Comparison of ENCODE assay signal across 26 mouse cellular contexts in the genomic region with DNA sequence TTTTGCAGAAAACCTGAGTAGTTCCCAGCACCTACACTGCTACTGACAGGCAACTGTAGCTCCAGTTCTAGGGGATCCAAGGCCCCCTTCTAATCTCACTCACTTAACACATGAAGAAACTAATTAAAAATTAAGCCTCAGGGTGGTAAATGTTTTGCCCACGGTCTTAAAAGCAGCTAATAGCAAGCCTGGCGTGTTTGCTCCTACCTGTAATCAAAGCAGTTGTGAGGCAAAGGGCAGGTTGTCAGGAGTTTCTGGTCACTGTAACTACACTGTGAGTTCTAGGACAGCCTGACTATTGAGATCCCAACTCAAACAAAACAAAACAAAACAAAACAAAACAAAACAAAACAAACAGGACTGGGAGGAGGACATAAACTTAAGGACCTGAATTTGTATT.
"Had no signal": no experiment of that assay in that cellular context is flagged by ENCODE, and none has a peak within 500 bp of the region (broad histone marks: within the 10 kb centered on the region; RNA-seq: fewer than 3 reads in every experiment).

No protein-coding gene starts in this region.

- H3K4me3 ChIP-seq: gastrocnemius, adult 2 months; heart, embryonic 10.5 days; heart, embryonic 12.5 days; hindbrain, embryonic 10.5 days; hindbrain, embryonic 12.5 days; intestine, embryonic 15.5 days; layer of hippocampus, adult 2 months; left cerebral cortex, adult 2 months; limb, embryonic 10.5 days; limb, embryonic 12.5 days; liver, embryonic 13.5 days; liver, embryonic 15.5 days had no signal

- H3K4me1 ChIP-seq: hindbrain, embryonic 10.5 days; hindbrain, embryonic 12.5 days; limb, embryonic 10.5 days had no signal

- DNase-seq: gastrocnemius, adult 2 months; gastrocnemius, postnatal 10 days; gastrocnemius, postnatal 25 days; heart, adult 18-20 months; heart, postnatal 10 days; heart, postnatal 4 days; kidney, postnatal 14 days; liver; liver, embryonic 13.5 days had no signal

- H3K36me3 ChIP-seq: hindbrain, embryonic 12.5 days; intestine, embryonic 15.5 days; liver, embryonic 15.5 days had no signal

- H3K9me3 ChIP-seq: heart, embryonic 10.5 days; heart, embryonic 12.5 days; hindbrain, embryonic 10.5 days; hindbrain, embryonic 12.5 days; intestine, embryonic 15.5 days; limb, embryonic 10.5 days; limb, embryonic 12.5 days; liver, embryonic 13.5 days; liver, embryonic 15.5 days had no signal

- H3K4me2 ChIP-seq: heart, embryonic 12.5 days; hindbrain, embryonic 12.5 days; hindbrain, embryonic 14.5 days; intestine, embryonic 15.5 days; limb, embryonic 12.5 days; liver, embryonic 11.5 days; liver, embryonic 13.5 days; liver, embryonic 15.5 days had no signal

- ATAC-seq: forebrain, embryonic 16.5 days; hindbrain, embryonic 16.5 days; inflammation-experienced regulatory T-cells, adult 6 months; intestine, embryonic 15.5 days; intestine, postnatal 0 days had no signal

- H3K9ac ChIP-seq: heart, embryonic 12.5 days; hindbrain, embryonic 12.5 days; hindbrain, embryonic 14.5 days; intestine, embryonic 15.5 days; limb, embryonic 12.5 days; liver, embryonic 13.5 days; liver, embryonic 15.5 days had no signal

- H3K27ac ChIP-seq: gastrocnemius, adult 2 months; heart, embryonic 10.5 days; hindbrain, embryonic 10.5 days; hindbrain, embryonic 12.5 days; hindbrain, embryonic 14.5 days; intestine, embryonic 15.5 days; kidney, postnatal 0 days; layer of hippocampus, adult 2 months; left cerebral cortex, adult 2 months; limb, embryonic 10.5 days; limb, embryonic 12.5 days; liver, embryonic 13.5 days; liver, embryonic 15.5 days had no signal

- H3K27me3 ChIP-seq: heart, embryonic 12.5 days; hindbrain, embryonic 12.5 days; intestine, embryonic 15.5 days; limb, embryonic 12.5 days; liver, embryonic 13.5 days; liver, embryonic 15.5 days had no signal
